Mouse (Mus musculus) heart, adult 2 months (tissue): ENCODE data around the gene Pard3. TPM values are rescaled to one million over a fixed set of nuclear protein-coding genes. Genes with fewer than 3 reads are reported as not detected.
A peak's percentile ranks its signal among the peaks of the same experiment; 100 is the strongest.

Experiments used
- DNase-seq, 2 experiments: peaks; one replicate each; pipeline ENCODE4 v3.0.0; 2021
- H3K27ac ChIP-seq: fragments of 200-600 bp; 2 replicates; pipeline ENCODE4 v1.8.1; 2022
- H3K27me3 ChIP-seq: fragments of 200-500 bp; 2 replicates; pipeline ENCODE4 v1.6.1; 2012; ENCODE audit warnings: mild to moderate bottlenecking, low read length, inconsistent platforms, mixed read lengths; ENCODE audit not compliant: control insufficient read depth, insufficient read depth
- H3K36me3 ChIP-seq: fragments of 200-500 bp; 2 replicates; pipeline ENCODE4 v1.6.1; 2012; ENCODE audit warnings: low read length, inconsistent platforms; ENCODE audit not compliant: control insufficient read depth, insufficient read depth
- H3K4me1 ChIP-seq: fragments of 200-500 bp; 2 replicates; pipeline ENCODE4 v1.6.1; 2011; ENCODE audit warnings: low read length; ENCODE audit not compliant: control insufficient read depth, insufficient read depth
- H3K4me3 ChIP-seq: fragments of 200-600 bp; 2 replicates; pipeline ENCODE4 v1.8.1; 2022
- H3K79me2 ChIP-seq: fragments of 200-500 bp; replicated peaks from 2 replicates; pipeline ENCODE4 v1.6.1; 2012; ENCODE audit warnings: mild to moderate bottlenecking, inconsistent platforms, low read length, moderate library complexity, mixed read lengths; ENCODE audit not compliant: control insufficient read depth, insufficient read depth
- H3K9ac ChIP-seq: fragments of 200-500 bp; 2 replicates; pipeline ENCODE4 v1.6.1; 2012; ENCODE audit warnings: low read depth, mild to moderate bottlenecking, control low read depth, inconsistent platforms, low read length, mixed read lengths
- CTCF ChIP-seq: fragments of 200-600 bp; IDR thresholded peaks from 2 replicates; pipeline ENCODE4 v1.8.1; 2022; ENCODE audit warnings: antibody characterized with exemption, mild to moderate bottlenecking, moderate library complexity
- EP300 ChIP-seq: fragments of 200-500 bp; IDR thresholded peaks from 2 replicates; pipeline ENCODE4 v1.6.1; 2011; ENCODE audit warnings: low read depth, low read length, control low read depth; ENCODE audit not compliant: insufficient read depth
- POLR2A ChIP-seq: fragments of 200-500 bp; IDR thresholded peaks from 2 replicates; pipeline ENCODE4 v1.6.1; 2011; ENCODE audit warnings: mild to moderate bottlenecking, low read depth, low read length, control low read depth; ENCODE audit not compliant: insufficient read depth
- WGBS: fragments of 180-500 bp; shearing (Covaris S2); methylation state at CpG from one replicate; pipeline ENCODE4 v1.1.7; 2018; 5-methylcytosine and 5-hydroxymethylcytosine counted together
- intact Hi-C: fragments of 180-260 bp; cut with DNase I; formaldehyde crosslinking; loops from one replicate; pipeline ENCODE4 v1.15.1; 2025
- polyA plus RNA-seq: library from polyadenylated mRNA; depleted of rRNA; stranded (reverse); fragments of >200 nt; gene quantifications from 2 replicates; pipeline ENCODE4 v1.2.3, GENCODE M21; 2012
- total RNA-seq, 2 experiments: library from RNA; stranded (reverse); gene quantifications; 2 replicates each; pipeline ENCODE4 v1.2.3; 2021

Gene Pard3
- total and polyA plus RNA-seq, 3 experiments, result 23.7 to 32.9 (median 30.1) TPM

DNA sequence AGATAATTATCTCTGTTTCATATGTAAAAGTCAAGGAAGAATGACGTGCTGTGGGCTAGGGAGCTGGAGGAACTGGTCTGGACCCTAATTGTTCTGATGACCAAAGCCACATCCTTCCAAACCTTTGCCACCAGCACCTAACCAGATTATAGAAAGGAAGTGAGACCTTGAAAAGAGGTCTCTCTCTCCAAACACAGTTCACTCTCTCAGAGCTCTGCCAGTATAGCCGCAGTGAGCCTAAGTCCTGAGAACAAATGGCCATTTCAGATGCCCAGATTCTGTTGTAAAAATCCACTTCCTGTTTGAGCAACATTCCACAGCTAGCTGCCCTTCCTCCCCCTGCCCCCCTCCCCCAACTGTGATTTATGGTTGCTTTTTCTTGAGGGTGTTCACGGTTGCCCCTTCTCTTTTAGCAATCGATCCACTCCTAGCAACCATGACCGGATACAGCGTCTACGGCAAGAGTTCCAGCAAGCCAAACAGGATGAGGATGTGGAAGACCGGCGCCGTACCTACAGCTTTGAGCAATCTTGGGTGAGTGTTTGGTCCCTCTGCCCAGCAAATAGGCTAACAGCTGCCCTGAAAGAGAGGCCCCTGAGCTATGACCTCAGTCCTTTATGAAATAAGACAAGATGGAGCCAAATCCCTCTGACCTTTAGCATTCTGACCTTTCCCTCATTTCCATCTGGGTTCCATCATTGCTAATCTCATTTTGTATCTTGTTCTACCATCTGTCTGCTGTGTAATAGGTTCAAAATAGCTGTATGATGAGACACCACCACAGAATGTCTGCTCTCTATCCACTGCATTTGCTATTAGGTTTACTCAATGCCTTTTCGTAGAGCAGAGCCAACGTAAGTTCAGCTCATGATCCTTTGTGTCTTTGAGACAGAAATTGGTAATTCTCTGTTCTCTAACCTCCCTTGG lies 529.2 kb downstream of the Pard3 start:
- intact Hi-C loops, result no loop called here
- 67% methylated on average over 12 of the region's 12 CpGs for WGBS

DNA sequence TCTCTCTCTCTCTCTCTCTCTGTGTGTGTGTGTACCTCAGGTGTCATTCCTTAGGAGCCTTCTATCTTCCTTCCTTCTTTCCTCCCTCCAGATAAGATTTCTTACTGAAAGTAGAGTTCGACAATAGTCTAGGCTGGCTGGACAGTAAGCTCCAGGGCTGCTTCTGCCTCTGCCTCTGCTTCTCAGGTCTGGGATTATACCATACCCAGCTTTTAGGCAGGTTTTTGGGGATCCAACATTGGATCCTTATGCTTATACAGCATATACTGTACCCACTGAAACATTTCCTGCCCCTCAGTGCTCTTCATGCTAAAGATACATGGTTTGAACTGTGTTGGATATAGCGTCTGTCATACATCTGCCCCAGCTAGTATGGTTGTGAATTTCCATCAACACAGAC lies 536.9 kb downstream of the Pard3 start:
- no peak for DNase-seq
- 86% methylated on average over 2 of the region's 2 CpGs for WGBS
- Histone ChIP-seq H3K27ac (no peak overlapping the region), H3K4me1 (no peaks in the 10 kb centered on the region), H3K36me3 (no peaks in the 10 kb centered on the region), H3K79me2 (no peaks in the 10 kb centered on the region), H3K27me3 (no peaks in the 10 kb centered on the region), H3K9ac (no peak overlapping the region), H3K4me3 (no peak overlapping the region)
- intact Hi-C loops, result no loop called here
- no peak for TF ChIP-seq POLR2A
- no peak for TF ChIP-seq EP300
- TF ChIP-seq CTCF, result no peak

More for the DNA sequence above, 529.2 kb downstream of the Pard3 start:
- H3K27me3 ChIP-seq, result no peaks in the 10 kb centered on the region
- DNase-seq, result no peak
- TF ChIP-seq CTCF, result no peak
- TF ChIP-seq EP300, result no peak
- no peak for TF ChIP-seq POLR2A
- no peak overlapping the region for H3K4me3 ChIP-seq
- H3K9ac ChIP-seq, result no peak overlapping the region
- H3K27ac ChIP-seq, result no peak overlapping the region
- no peaks in the 10 kb centered on the region for H3K79me2 ChIP-seq
- no peaks in the 10 kb centered on the region; the same call in 1 of the 2 replicates for H3K4me1 ChIP-seq
- H3K36me3 ChIP-seq, result no peaks in the 10 kb centered on the region

DNA sequence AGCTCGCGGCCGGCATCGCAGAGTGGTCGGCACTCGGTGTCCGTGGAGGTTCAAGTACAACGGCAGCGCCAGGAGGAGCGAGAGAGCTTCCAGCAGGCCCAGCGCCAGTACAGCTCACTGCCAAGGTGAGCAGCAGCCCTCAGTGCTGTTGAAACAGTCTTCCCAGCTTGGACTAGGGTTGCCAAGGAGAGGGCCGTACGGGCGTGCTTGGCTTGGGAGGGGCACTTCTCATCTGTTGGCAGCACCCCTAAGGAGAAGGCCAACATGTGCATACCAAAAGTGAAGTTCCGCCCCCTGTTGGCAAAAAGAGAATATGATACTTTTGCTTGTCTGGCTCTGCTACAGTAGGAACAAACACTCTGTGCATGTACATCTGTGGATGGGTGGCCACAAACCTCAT lies 539.4 kb downstream of the Pard3 start:
- H3K27ac ChIP-seq, result no peak overlapping the region
- DNase-seq, result peak; percentile 41 to 55
- TF ChIP-seq CTCF, result no peak
- no peak for TF ChIP-seq POLR2A
- TF ChIP-seq EP300, result no peak
- H3K4me1 ChIP-seq, result no peaks in the 10 kb centered on the region
- H3K79me2 ChIP-seq, result no peaks in the 10 kb centered on the region
- H3K9ac ChIP-seq, result no peak overlapping the region
- 76% methylated on average over 15 of the region's 15 CpGs for WGBS
- H3K36me3 ChIP-seq, result no peaks in the 10 kb centered on the region
- H3K27me3 ChIP-seq, result no peaks in the 10 kb centered on the region
- no peak overlapping the region for H3K4me3 ChIP-seq
- intact Hi-C loops, result no loop called here

DNA sequence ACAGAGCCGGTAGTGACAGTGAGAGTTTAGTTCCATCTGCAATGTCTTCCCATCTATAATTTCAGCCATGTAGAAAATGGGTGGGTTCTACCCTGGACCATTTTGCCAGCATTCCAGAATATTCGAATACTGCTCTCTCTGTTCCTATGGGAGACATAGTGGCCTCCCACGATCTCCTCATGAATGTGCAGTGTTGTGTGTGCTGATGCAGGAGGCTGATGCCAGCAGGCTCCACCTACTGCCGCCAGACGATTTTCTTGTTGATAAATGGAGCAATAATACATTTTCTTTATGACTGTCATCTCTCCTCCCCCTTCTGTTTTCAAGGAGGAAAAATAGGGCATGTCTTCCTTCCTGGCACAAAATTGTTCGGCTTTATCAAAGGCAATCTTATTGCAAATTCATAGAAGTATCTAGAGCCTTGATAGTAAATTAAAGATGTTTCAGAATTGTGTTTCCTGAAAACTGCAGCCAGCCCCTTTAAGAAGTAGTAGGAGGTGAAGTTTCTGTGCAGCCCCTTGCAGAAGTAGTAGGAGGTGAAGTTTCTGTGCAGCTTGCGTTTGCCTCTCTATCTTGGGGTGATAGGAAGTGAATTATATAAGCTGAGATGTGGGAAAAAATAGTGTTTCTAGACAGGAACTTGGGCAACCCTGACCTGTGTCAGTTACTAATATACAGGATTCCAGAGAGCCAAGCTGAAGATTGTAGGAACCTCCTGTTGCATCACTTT lies 545.0 kb downstream of the Pard3 start:
- intact Hi-C loops, result no loop called here
- no peak for TF ChIP-seq POLR2A
- TF ChIP-seq EP300, result no peak
- TF ChIP-seq CTCF, result no peak
- 66% methylated on average over 7 of the region's 7 CpGs for WGBS

DNA sequence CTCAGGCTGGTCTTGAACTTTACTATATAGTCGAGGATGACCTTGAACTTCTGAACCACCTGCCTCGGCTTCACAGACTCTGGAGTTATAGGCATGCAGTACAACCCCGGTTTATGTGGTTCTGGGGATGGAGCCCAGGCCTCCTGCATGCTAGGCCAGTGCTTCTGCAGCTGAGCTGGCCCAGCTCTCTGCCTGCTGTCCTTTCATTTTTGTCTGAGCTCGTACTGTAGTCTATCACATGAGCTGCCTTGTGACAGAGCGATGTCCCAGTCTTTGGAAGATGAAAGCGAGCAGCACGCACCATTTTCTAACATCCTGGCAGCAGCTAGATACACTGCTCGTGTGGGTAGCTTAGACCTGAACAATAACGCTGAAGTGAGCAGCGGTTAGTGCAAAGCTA lies 545.6 kb downstream of the Pard3 start:
- no peak for DNase-seq
- Histone ChIP-seq H3K79me2 (no peaks in the 10 kb centered on the region), H3K9ac (no peak overlapping the region), H3K27ac (no peak overlapping the region), H3K4me3 (no peak overlapping the region), H3K27me3 (no peaks in the 10 kb centered on the region), H3K36me3 (no peaks in the 10 kb centered on the region), H3K4me1 (no peaks in the 10 kb centered on the region)
- WGBS, result 84% methylated on average over 10 of the region's 10 CpGs
- intact Hi-C loops, result no loop called here
- TF ChIP-seq CTCF (no peak), POLR2A (no peak), EP300 (no peak)

More for the DNA sequence above, 545.0 kb downstream of the Pard3 start:
- no peak for DNase-seq
- no peak overlapping the region for H3K27ac ChIP-seq
- H3K4me1 ChIP-seq, result no peaks in the 10 kb centered on the region
- H3K4me3 ChIP-seq, result no peak overlapping the region
- H3K27me3 ChIP-seq, result no peaks in the 10 kb centered on the region
- no peaks in the 10 kb centered on the region for H3K79me2 ChIP-seq
- H3K36me3 ChIP-seq, result no peaks in the 10 kb centered on the region
- no peak overlapping the region for H3K9ac ChIP-seq

DNA sequence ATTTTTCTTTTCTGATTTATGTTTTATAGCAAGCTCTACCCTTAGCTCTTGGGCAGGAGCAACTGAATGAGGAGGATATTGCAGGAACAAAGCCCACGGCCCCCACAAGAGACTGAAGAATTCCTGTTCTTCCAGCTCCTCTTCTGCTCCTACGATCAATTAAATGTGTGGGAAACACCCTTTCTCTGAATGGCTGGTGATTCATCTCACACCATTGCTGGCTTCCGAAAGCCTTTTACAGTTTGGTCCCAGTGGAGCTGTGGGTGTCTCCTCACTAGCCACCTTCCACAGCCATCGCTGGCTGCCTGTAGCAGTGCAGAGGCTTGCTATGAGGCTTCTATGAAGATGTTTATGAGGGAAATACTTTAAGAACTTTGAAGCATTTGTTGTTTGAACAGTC lies 550.5 kb downstream of the Pard3 start:
- no peaks in the 10 kb centered on the region for H3K27me3 ChIP-seq
- no peak for DNase-seq
- H3K27ac ChIP-seq, result no peak overlapping the region
- no peak overlapping the region for H3K4me3 ChIP-seq
- no peak for TF ChIP-seq POLR2A
- no peak for TF ChIP-seq CTCF
- no peak for TF ChIP-seq EP300
- H3K4me1 ChIP-seq, result no peaks in the 10 kb centered on the region
- no peak overlapping the region for H3K9ac ChIP-seq
- H3K79me2 ChIP-seq, result no peaks in the 10 kb centered on the region
- 70% methylated on average over 4 of the region's 4 CpGs for WGBS
- H3K36me3 ChIP-seq, result no peaks in the 10 kb centered on the region
- intact Hi-C loops, result no loop called here
